Mouse (Mus musculus) heart, adult 18-20 months (tissue): Measurements from ENCODE around the gene Mfsd4b2. TPM values are rescaled to one million over a fixed set of nuclear protein-coding genes. Genes with fewer than 3 reads are reported as not detected.
A peak's percentile ranks its signal among the peaks of the same experiment; 100 is the strongest.

Experiments used
- DNase-seq, 2 experiments: peaks; one replicate each; pipeline ENCODE4 v3.0.0; 2021 to 2022; ENCODE audit warnings: mixed read lengths in 1 of 2
- total RNA-seq, 2 experiments: library from RNA; stranded (reverse); gene quantifications; 2 replicates each; pipeline ENCODE4 v1.2.3; 2021

The Mfsd4b2 gene
- total RNA-seq, 2 experiments from 2014 or later: 0.12 to 0.21 TPM

DNA sequence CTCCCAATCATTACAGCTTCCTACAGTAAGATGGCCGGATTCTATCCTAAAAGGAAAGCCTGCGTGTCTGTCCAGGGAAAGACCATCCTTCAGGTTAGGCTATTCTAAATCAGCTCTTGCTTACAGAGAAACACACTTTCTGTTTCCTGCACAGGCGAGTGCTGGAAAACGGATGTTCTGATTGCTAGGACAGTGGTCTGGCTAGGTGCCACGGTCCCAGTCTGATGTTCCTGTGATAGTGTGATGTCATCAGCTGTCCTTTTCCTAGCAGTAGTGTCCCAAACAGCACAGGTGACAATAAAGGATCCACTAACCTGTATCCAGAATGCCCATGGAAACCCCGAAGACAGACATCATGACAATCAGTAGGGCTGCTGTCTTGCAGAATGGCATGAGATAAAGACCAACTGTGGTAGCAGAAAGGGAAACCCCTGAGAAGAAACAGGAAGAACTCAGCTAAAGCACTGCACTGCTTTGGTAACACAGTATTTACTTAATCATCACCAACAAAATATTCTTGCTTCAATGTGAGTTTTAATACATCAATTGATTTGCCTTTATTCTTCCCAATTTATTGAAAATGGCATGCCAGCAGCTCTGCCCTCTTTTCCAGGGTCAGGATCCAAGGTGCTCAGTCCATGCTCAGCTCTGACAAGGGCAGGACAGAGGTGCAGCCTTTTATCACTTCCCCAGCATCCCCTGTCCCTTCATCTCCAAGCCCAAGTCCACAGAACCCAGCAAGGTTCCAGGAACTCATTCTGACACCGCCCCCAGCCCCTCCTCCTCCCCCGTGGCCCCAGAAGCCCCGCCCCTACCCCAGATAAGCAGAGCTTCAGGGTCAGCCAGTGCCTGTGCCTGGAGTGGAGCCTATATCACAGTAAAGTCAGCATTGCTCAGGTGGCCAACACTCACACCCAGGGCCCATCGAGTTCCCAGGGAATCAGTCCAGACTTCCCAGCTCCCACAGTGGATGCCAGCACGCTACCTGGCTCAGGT is 32.7 kb downstream of the Mfsd4b2 start:
- DNase-seq: peak in 1 of 2 experiments; percentile 11

- DNase-seq: no peak
Observed at GRCm38 (mm10) chr10:39888621-39889020, 38.1 kb downstream of the Mfsd4b2 start.

Other genes with a start within 250 kb of the Mfsd4b2 start
- gene Rev3l, start 194.8 kb downstream of the Mfsd4b2 start, total RNA-seq: 1 to 10 TPM; 9.6 to 9.9 TPM
- gene Mfsd4b4, start 27.7 kb downstream of the Mfsd4b2 start, total RNA-seq: 1 to 10 TPM; 3.1 to 3.4 TPM
- 1 to 10 TPM; 5.4 to 7.1 TPM for gene Mfsd4b3, start 33.2 kb upstream of the Mfsd4b2 start, total RNA-seq
- gene Mfsd4b5, start 59.7 kb upstream of the Mfsd4b2 start, total RNA-seq: under 1 TPM; 0.35 to 0.62 TPM
- 1 to 10 TPM; 1.9 to 2.9 TPM for gene Mfsd4b1, start 98.3 kb upstream of the Mfsd4b2 start, total RNA-seq
- 10 to 100 TPM; 18.8 to 21.7 TPM for gene Slc16a10, start 215.3 kb upstream of the Mfsd4b2 start, total RNA-seq